Mouse (Mus musculus): Measurements from ENCODE around the gene Aldoart2. TPM values are rescaled to one million over a fixed set of nuclear protein-coding genes. Genes with fewer than 3 reads are reported as not detected.
"Not testable (repeated sequence)": the region's sequence is repeated elsewhere in the genome, so short reads cannot be mapped to it uniquely, and the experiment has no call there.

The Aldoart2 gene
- total RNA-seq, 1 experiment from 2014 or later = not detected

- ATAC-seq (replicated peaks; ENCODE audit: insufficient number of reproducible peaks, low FRiP score, low TSS enrichment, poor library complexity, severe bottlenecking) = no peak
Measured at GRCm38 (mm10) chr12:55571181-55571580, 6.1 kb downstream of the Aldoart2 start.

- no peak for ATAC-seq (replicated peaks; ENCODE audit: insufficient number of reproducible peaks, low FRiP score, low TSS enrichment, poor library complexity, severe bottlenecking)
Measured at GRCm38 (mm10) chr12:55571661-55572060, 6.6 kb downstream of the Aldoart2 start.

- ATAC-seq (replicated peaks; ENCODE audit: insufficient number of reproducible peaks, low FRiP score, low TSS enrichment, poor library complexity, severe bottlenecking) = no peak
Measured at GRCm38 (mm10) chr12:55573089-55573488, 8.1 kb downstream of the Aldoart2 start.

GRCm38 (mm10) chr12:55573794-55574193 is 8.8 kb downstream of the Aldoart2 start:
- ATAC-seq (replicated peaks; ENCODE audit: insufficient number of reproducible peaks, low FRiP score, low TSS enrichment, poor library complexity, severe bottlenecking) = no peak

- ATAC-seq (replicated peaks; ENCODE audit: insufficient number of reproducible peaks, low FRiP score, low TSS enrichment, poor library complexity, severe bottlenecking) = not testable (repeated sequence)
Measured at GRCm38 (mm10) chr12:55586936-55587335, 21.9 kb downstream of the Aldoart2 start.

- ATAC-seq (replicated peaks; ENCODE audit: insufficient number of reproducible peaks, low FRiP score, low TSS enrichment, poor library complexity, severe bottlenecking) = no peak
Measured at GRCm38 (mm10) chr12:55598537-55598886, 33.5 kb downstream of the Aldoart2 start.

GRCm38 (mm10) chr12:55598887-55599561 is 34.0 kb downstream of the Aldoart2 start, which contains the start of gene Insm2:
Gene Insm2 (plus strand): TSS chr12:55599427.
- no peak for ATAC-seq (replicated peaks; ENCODE audit: insufficient number of reproducible peaks, low FRiP score, low TSS enrichment, poor library complexity, severe bottlenecking)

GRCm38 (mm10) chr12:55599639-55600502 is 34.8 kb downstream of the Aldoart2 start:
- no peak for ATAC-seq (replicated peaks; ENCODE audit: insufficient number of reproducible peaks, low FRiP score, low TSS enrichment, poor library complexity, severe bottlenecking)

- no peak for ATAC-seq (replicated peaks; ENCODE audit: insufficient number of reproducible peaks, low FRiP score, low TSS enrichment, poor library complexity, severe bottlenecking)
Measured at GRCm38 (mm10) chr12:55600503-55600994, 35.5 kb downstream of the Aldoart2 start.

GRCm38 (mm10) chr12:55604411-55604810 is 39.4 kb downstream of the Aldoart2 start:
- no peak for ATAC-seq (replicated peaks; ENCODE audit: insufficient number of reproducible peaks, low FRiP score, low TSS enrichment, poor library complexity, severe bottlenecking)

GRCm38 (mm10) chr12:55607902-55608301 is 42.9 kb downstream of the Aldoart2 start:
- ATAC-seq (replicated peaks; ENCODE audit: insufficient number of reproducible peaks, low FRiP score, low TSS enrichment, poor library complexity, severe bottlenecking) = no peak

GRCm38 (mm10) chr12:55610812-55611211 is 45.8 kb downstream of the Aldoart2 start:
- no peak for ATAC-seq (replicated peaks; ENCODE audit: insufficient number of reproducible peaks, low FRiP score, low TSS enrichment, poor library complexity, severe bottlenecking)

Other genes starting within 250 kb of the Aldoart2 start
- gene Psma6, start 181.0 kb upstream of the Aldoart2 start, total RNA-seq (2017) = 235 to 325 TPM (median 287 TPM) in 3 replicates
- 223 to 481 TPM (median 360 TPM) in 3 replicates for gene Nfkbia, start 72.6 kb upstream of the Aldoart2 start, total RNA-seq (2017)
- not detected in 3 replicates for gene Insm2, start 34.2 kb downstream of the Aldoart2 start, total RNA-seq (2017)

All from monocyte, adult 5-6 weeks (primary cell).